Mouse (Mus musculus) intestine, embryonic 14.5 days (tissue): Measurements from ENCODE around the gene Cryab. TPM values are rescaled to one million over a fixed set of nuclear protein-coding genes. Genes with fewer than 3 reads are reported as not detected.
A peak's percentile ranks its signal among the peaks of the same experiment; 100 is the strongest.

Experiments
- ATAC-seq: fragments of 200-750 bp; cut with Nextera tagmentation; replicated peaks from 2 replicates; pipeline ENCODE4 v1.8.0; 2017; ENCODE audit warnings: low read depth, moderate number of reproducible peaks, moderate TSS enrichment, moderate library complexity; ENCODE audit not compliant: low FRiP score, low TSS enrichment
- DNase-seq: peaks from one replicate; pipeline ENCODE4 v3.0.0-alpha.2; 2018; ENCODE audit warnings: low spot score
- H3K27ac ChIP-seq: fragments of 300-500 bp; sonication (generic); 2 replicates; pipeline ENCODE4 v1.5.1; 2014; ENCODE audit warnings: low read depth, mild to moderate bottlenecking, control low read depth
- H3K27me3 ChIP-seq: fragments of 300-500 bp; sonication (generic); replicated peaks from 2 replicates; pipeline ENCODE4 v1.6.1; 2014; ENCODE audit warnings: low read length, control low read depth; ENCODE audit not compliant: control insufficient read depth, insufficient read depth
- H3K36me3 ChIP-seq: fragments of 300-500 bp; sonication (generic); 2 replicates; pipeline ENCODE4 v1.6.1; 2014; ENCODE audit warnings: low read length, control low read depth; ENCODE audit not compliant: control insufficient read depth, insufficient read depth
- H3K4me1 ChIP-seq: fragments of 300-500 bp; sonication (generic); replicated peaks from 2 replicates; pipeline ENCODE4 v1.6.1; 2014; ENCODE audit warnings: low read length, control low read depth, mixed read lengths; ENCODE audit not compliant: control insufficient read depth, insufficient read depth
- H3K4me2 ChIP-seq: fragments of 300-500 bp; sonication (generic); 2 replicates; pipeline ENCODE4 v1.6.1; 2014; ENCODE audit warnings: low read length
- H3K4me3 ChIP-seq: fragments of 300-500 bp; sonication (generic); 2 replicates; pipeline ENCODE4 v1.5.1; 2014; ENCODE audit warnings: low read depth, low read length, control low read depth, mixed read lengths
- H3K9ac ChIP-seq: fragments of 300-500 bp; sonication (generic); 2 replicates; pipeline ENCODE4 v1.6.1; 2014; ENCODE audit warnings: mild to moderate bottlenecking, low read length
- H3K9me3 ChIP-seq: fragments of 300-500 bp; sonication (generic); 2 replicates; pipeline ENCODE4 v1.6.1; 2016; ENCODE audit warnings: low read length, control low read depth; ENCODE audit not compliant: control insufficient read depth
- WGBS: fragments of 180-500 bp; shearing (Covaris S2); extraction: QIAGEN DNeasy Blood & Tissue Kit; methylation state at CpG from one replicate; pipeline ENCODE4 v1.1.7; 2014; 5-methylcytosine and 5-hydroxymethylcytosine counted together
- polyA plus RNA-seq: library from polyadenylated mRNA; unstranded; fragments of >200 nt; fragmentation: Nextera tagmentation; extraction: Ambion mirVana; gene quantifications from 2 replicates; pipeline ENCODE4 v1.2.1, GENCODE M21; 2014

The Cryab gene
- polyA plus RNA-seq, 1 experiment from 2014 or later: 44.4 TPM

DNA sequence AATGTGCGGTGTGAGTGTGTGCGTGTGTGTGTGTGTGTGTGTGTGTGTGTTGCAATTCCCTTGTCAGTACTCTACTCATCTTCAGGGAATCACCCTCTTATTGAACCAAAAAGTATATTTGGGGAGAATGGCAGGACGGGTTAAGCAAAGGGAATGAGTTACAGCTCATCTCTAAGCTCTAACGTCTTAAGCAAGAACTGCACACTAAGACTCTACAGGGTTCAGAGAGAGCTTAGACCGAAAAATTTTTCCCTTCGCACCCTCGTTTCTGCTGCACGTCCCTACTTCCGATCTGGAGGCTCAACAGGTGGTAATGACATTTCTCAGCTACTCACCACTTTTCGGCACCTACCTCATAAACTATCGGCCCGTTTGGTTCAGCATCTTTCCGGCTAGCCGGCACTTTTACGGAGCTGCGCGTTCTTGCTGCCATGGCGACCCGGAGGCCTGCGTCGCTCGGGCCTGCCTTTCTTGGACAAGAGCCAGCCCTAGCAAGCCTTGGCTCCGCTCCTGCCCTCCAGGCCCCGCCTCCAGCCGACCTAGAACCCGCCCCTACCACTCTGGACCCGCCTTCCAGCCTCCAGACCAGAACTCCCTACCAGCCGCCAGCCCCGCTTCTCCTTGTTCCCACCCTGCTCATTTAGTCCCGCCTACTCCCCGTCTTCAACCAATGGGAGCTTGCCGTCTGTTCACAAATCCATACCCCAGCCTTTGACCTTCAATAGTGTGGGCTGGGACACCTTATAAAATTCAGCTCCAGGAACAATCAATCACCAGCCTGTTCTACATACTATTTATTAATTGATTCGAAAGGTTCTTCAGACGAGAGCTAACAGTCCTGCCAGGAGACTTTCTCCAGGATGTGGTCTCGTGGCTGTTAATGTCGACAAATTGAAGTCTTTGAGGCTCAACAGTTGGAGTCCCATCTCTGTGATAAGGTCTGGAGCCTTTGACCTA, 11.9 kb upstream of the Cryab start, which contains the start of gene Dixdc1:
Dixdc1 (minus strand) TSS at position 604 of the 957 bp plus-strand sequence.
- H3K4me1 ChIP-seq: no peaks in the 10 kb centered on the region
- 0 out of 2 replicates have a peak, but pooled peaks cover 4% of the 10 kb centered on the region for H3K36me3 ChIP-seq
- peak within 1 kb of the TSS; percentile 30 for H3K4me3 ChIP-seq
- H3K27ac ChIP-seq: peak within 1 kb of the TSS; percentile 59
- H3K4me2 ChIP-seq: peak within 1 kb of the TSS; percentile 51
- DNase-seq (peak; percentile 97), ATAC-seq (peak; percentile 98)
- no peaks in the 10 kb centered on the region for H3K27me3 ChIP-seq
- 12% methylated on average over 36 of the region's 36 CpGs for WGBS
- H3K9ac ChIP-seq: no peak within 1 kb of the TSS
- H3K9me3 ChIP-seq: no peaks in the 10 kb centered on the region

DNA sequence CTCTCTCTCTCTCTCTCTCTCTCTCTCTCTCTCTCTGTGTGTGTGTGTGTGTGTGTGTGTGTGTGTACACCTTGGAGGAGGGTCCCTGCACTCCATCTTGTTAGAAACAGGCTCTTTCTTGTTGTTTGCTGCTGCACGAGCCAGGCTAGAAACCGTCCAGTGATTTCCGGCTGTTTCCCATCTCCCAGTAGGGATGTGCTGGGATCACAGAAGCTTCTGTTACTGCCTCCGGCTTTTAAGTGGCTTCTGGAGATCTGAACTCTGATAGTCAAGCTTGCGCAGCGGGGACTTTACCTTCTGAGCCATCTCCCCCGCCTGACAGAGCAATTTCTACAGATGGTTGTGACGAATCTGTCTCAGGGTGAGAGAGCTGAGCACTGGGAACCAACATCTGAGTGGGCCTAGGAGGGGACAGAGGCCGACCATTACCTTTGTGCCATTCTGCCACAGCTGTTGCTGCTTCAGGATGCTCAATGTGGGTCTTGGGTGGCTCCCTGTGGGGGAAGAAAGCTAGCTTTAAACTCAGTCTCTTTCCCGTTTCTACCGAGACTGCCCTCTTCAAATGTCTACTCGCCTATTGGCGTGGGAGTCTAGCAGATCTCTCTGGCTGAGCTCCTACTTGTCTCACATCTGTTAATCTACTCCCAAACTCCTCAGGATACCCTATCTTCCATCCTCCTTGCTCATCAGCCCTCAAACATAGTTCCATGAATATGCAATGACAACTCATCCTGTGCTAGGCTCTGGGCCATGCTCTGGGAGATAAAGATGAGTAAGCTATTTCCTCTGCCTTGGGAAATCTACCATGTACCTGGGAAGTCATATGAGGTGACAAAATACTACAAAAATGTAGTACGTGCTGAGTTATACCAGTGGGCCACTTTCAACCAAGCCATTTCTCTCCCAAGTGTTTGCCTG, 10.0 kb upstream of the Cryab start:
- H3K4me1 ChIP-seq: no peaks in the 10 kb centered on the region
- H3K27ac ChIP-seq: no peak overlapping the region
- H3K4me2 ChIP-seq: no peak overlapping the region
- 0 out of 2 replicates have a peak, but pooled peaks cover 4% of the 10 kb centered on the region for H3K36me3 ChIP-seq
- no peaks in the 10 kb centered on the region for H3K27me3 ChIP-seq
- H3K4me3 ChIP-seq: no peak overlapping the region
- no peak overlapping the region for H3K9ac ChIP-seq
- no peak for ATAC-seq
- WGBS: 86% methylated on average over 14 of the region's 14 CpGs
- no peaks in the 10 kb centered on the region for H3K9me3 ChIP-seq
- DNase-seq: no peak

DNA sequence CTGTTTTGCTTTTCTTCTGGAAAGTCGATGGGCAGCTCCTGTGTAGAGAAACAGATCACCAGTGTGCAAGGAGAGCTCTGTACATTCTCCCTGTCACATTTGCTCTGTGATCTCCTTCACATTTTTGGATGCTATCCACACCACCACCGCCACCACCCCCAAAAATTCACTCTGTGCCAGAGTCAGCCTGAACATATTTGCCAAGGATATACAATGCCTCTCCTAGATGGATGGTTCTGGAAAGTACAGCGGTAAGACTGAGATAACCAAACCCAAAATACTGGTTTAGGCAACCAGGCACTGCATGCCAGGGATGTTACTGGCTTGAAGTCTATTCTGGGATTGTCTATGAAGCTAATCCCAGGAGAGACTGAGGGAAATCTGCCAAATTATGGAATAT, 8.9 kb upstream of the Cryab start:
- no peak for DNase-seq
- 0 out of 2 replicates have a peak, but pooled peaks cover 4% of the 10 kb centered on the region for H3K36me3 ChIP-seq
- no peak overlapping the region for H3K4me3 ChIP-seq
- no peaks in the 10 kb centered on the region for H3K27me3 ChIP-seq
- WGBS: 79% methylated on average over 3 of the region's 3 CpGs
- no peaks in the 10 kb centered on the region for H3K9me3 ChIP-seq
- H3K4me1 ChIP-seq: no peaks in the 10 kb centered on the region
- no peak overlapping the region for H3K4me2 ChIP-seq
- H3K9ac ChIP-seq: no peak overlapping the region
- no peak overlapping the region for H3K27ac ChIP-seq
- no peak for ATAC-seq

- H3K36me3 ChIP-seq: 0 out of 2 replicates have a peak, but pooled peaks cover 4% of the 10 kb centered on the region
- H3K4me1 ChIP-seq: no peaks in the 10 kb centered on the region
- no peak overlapping the region for H3K27ac ChIP-seq
- ATAC-seq (no peak), DNase-seq (no peak)
- no peak overlapping the region for H3K4me3 ChIP-seq
- H3K4me2 ChIP-seq: no peak overlapping the region
- H3K9ac ChIP-seq: no peak overlapping the region
- WGBS: 81% methylated on average over 2 of the region's 2 CpGs
- H3K9me3 ChIP-seq: no peaks in the 10 kb centered on the region
- no peaks in the 10 kb centered on the region for H3K27me3 ChIP-seq
Observed at GRCm38 (mm10) chr9:50742744-50743143, 8.4 kb upstream of the Cryab start.

DNA sequence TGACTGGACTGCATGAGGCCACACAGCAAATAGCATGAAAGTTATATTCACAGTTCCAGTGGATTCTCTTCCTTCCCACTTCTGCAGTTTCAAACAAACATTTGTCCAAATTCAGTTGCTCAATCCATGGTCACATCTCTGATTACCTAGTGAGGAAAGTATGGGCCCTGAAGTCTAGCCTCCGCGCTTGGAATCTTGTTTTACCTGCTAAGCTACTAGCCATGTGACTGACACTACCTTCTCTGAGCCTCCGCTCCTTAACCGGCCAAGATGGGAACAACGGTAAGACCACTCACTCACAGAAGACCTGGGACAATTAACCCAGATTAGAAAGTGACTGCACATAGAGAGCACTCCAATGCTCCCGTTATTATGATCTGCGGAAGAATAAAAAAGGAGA, 5.3 kb upstream of the Cryab start:
- no peaks in the 10 kb centered on the region for H3K4me1 ChIP-seq
- peak overlapping the region; percentile 81 for H3K27ac ChIP-seq
- ATAC-seq (peak; percentile 76; the same call in 1 of the 2 replicates), DNase-seq (peak; percentile 69)
- H3K36me3 ChIP-seq: no peaks in the 10 kb centered on the region
- 13% methylated on average over 7 of the region's 7 CpGs for WGBS
- peak overlapping the region; percentile 68 for H3K4me2 ChIP-seq
- H3K9ac ChIP-seq: peak overlapping the region; percentile 58
- peak overlapping the region; percentile 48 for H3K4me3 ChIP-seq
- H3K9me3 ChIP-seq: no peaks in the 10 kb centered on the region
- no peaks in the 10 kb centered on the region for H3K27me3 ChIP-seq

DNA sequence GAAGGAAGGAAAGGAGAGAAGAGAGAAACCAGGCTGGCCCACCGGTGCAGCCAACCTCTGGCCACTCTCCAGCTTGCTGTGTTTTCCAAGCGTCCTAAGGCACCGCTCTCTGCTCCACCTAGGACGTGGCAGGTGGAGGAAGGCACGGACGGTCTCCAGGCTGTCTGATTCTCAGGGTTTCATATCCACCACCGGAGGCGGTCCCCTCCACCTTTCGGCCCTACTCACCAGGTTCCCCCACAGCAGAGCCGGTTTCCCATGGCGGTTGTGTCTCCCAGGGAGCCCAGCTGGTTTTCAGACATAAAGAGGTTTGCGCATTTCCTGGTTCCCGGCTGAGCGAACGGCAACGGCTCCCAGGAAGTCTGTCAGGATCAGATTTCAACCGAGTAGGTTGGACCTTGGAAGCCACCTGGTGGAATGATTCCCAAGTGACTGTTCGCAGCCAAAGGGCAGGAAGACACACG, 4.9 kb upstream of the Cryab start, which contains the start of gene 2310030G06Rik:
2310030G06Rik (minus strand) TSS at position 323 of the 464 bp plus-strand sequence.
- 2% methylated on average over 19 of the region's 19 CpGs for WGBS
- DNase-seq (peak; percentile 82), ATAC-seq (peak; percentile 82)
- peak within 1 kb of the TSS; percentile 48 for H3K4me3 ChIP-seq
- H3K9ac ChIP-seq: peak within 1 kb of the TSS; percentile 58
- no peaks in the 10 kb centered on the region for H3K36me3 ChIP-seq
- H3K27me3 ChIP-seq: no peaks in the 10 kb centered on the region
- H3K27ac ChIP-seq: peak within 1 kb of the TSS; percentile 81
- H3K4me1 ChIP-seq: no peaks in the 10 kb centered on the region
- no peaks in the 10 kb centered on the region for H3K9me3 ChIP-seq
- peak within 1 kb of the TSS; percentile 68 for H3K4me2 ChIP-seq

DNA sequence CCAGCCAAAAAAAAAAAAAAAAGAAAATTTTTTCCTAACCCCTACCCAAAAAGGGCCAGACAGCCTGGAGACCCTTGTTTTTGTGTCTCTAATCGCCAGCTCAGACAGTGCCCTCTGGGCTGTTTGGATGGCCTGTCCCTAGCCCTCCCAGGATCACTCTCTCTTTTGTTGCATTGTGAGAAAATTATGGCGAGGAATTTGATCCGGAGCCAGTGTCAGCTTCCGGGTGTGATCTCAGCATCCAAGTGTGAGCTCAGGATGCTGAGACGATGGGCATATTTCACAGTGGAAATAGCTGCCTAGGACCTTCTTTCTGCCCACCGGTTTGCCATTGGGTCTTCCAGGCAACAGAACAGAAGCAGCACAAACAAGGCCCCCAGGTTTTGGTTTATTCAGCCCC, 419 bp upstream of the Cryab start:
- Histone ChIP-seq H3K9me3 (no peaks in the 10 kb centered on the region), H3K4me3 (no peak overlapping the region), H3K4me2 (no peak overlapping the region), H3K4me1 (no peaks in the 10 kb centered on the region; the same call in 1 of the 2 replicates), H3K9ac (no peak overlapping the region), H3K27ac (no peak overlapping the region), H3K36me3 (no peaks in the 10 kb centered on the region), H3K27me3 (no peaks in the 10 kb centered on the region)
- no peak for DNase-seq
- no peak for ATAC-seq
- 73% methylated on average over 6 of the region's 6 CpGs for WGBS

DNA sequence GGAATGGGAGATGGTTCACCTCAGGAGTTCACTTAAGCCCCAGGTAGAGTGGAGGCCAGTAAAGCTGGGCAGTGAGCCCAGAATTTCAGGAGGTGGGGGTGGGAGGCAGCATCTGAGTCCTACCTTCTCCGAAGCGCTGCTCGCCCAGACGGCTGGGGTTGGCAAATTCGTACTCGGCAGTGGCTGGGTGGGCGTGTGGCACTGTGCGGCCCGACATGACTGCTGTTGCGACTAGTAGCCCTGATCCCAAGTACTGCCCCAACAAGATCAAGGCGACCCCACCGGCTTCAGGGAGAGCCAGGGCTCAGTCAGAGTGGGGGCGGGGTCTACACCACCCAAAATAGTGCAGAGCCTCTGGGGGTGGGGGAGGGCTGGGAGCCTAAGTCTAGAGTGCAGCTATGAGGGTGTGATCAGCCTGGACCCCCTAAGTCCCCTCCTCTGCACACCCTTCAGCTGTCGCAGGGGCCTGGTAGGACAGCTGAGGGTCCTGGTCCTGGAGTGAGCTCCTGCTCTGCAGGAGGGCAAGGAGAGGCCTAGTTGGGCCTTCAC, 1.0 kb downstream of the Cryab start, which contains the start of gene Hspb2:
Hspb2 (minus strand) TSS at position 301 of the 549 bp plus-strand sequence.
- H3K9me3 ChIP-seq: no peaks in the 10 kb centered on the region
- DNase-seq (no peak), ATAC-seq (peak; percentile 50; the same call in 1 of the 2 replicates)
- H3K36me3 ChIP-seq: no peaks in the 10 kb centered on the region
- H3K4me2 ChIP-seq: peak within 1 kb of the TSS; percentile 24; the same call in 1 of the 2 replicates
- WGBS: 74% methylated on average over 14 of the region's 14 CpGs
- H3K27ac ChIP-seq: peak within 1 kb of the TSS; percentile 29; the same call in 1 of the 2 replicates
- H3K4me1 ChIP-seq: no peaks in the 10 kb centered on the region; the same call in 1 of the 2 replicates
- H3K27me3 ChIP-seq: no peaks in the 10 kb centered on the region
- H3K9ac ChIP-seq: no peak within 1 kb of the TSS
- peak within 1 kb of the TSS; percentile 8; the same call in 1 of the 2 replicates for H3K4me3 ChIP-seq
